Mouse (Mus musculus) cerebellum, adult 18-20 months (tissue): ENCODE data around the gene Hrg.
"Not testable (repeated sequence)": the region's sequence is repeated elsewhere in the genome, so short reads cannot be mapped to it uniquely, and the experiment has no call there.

Experiments
- DNase-seq, 2 experiments: peaks; one replicate each; pipeline ENCODE4 v3.0.0; 2021

The Hrg gene

GRCm38 (mm10) chr16:22950840-22951395 is at the start of gene Hrg:
TSS of gene Hrg (plus strand) at chr16:22951072.
- no peak for DNase-seq

GRCm38 (mm10) chr16:22901326-22901725 is 49.5 kb upstream of the Hrg start:
- DNase-seq, result no peak

DNA sequence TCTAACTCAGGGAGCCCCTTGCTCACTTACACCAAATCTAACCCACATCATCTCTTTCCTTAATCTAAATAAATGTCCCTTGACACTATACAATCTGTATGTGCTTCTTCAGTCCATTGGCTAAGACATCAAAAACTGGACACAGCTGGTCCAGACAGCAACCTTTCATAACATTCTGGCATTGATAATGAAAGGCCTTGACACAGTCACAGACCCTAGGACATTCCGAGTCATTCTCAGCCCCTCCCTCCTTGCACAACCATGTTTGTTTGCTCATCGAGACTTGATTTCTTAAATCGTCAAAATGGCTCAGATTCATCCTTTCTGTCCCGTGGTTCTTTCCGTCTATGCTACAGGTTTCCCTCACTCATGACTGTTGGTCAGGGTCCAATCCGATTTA is 41.6 kb upstream of the Hrg start:
- no peak for DNase-seq

DNA sequence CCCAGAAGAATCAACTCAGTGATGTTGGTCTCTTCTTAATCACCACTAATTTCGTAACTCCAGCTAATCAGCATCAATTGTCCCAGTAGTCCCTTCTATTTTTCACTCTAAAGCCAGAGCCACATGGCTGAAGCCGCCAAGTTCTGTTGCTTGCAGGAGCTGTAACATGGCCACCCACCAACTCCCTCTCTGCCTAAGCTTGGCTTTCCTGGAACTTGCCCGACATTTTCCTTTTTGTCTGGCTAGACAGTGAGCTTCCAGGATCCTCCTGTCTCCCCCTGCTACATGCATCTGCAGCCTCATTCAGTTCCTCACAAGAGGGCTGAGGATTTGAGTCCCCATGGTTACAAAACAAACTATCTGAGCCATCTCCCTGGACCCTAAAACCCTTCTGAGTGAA is 38.9 kb upstream of the Hrg start:
- no peak for DNase-seq

- no peak for DNase-seq
Observed at GRCm38 (mm10) chr16:22912886-22913285, 38.0 kb upstream of the Hrg start.

DNA sequence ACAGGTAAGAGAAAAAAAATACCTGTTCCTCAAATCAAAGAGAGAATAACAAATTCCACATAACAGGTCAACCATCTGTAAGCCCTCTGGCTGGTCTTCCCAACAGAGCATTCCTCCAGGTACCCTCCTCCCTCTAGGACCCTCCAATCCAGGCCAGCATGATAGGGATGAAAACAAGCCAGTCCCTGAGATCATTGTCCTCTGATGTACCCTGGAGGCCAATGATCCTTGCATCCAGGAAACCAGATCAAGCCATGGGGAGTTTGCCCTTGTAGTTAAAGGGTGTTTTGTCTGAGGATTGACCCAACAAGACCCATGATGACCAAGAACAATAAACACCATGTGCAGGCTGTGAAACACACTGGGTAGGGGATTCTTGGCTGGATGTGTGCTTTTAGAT is 36.6 kb upstream of the Hrg start:
- no peak for DNase-seq

- DNase-seq, result no peak
Observed at GRCm38 (mm10) chr16:22918034-22918433, 32.8 kb upstream of the Hrg start, which contains the start of gene Fetub. TSS of gene Fetub (plus strand) at chr16:22918334.

GRCm38 (mm10) chr16:22918664-22919312 is 32.1 kb upstream of the Hrg start:
- no peak for DNase-seq

- no peak for DNase-seq
Observed at GRCm38 (mm10) chr16:22919971-22920854, 30.7 kb upstream of the Hrg start.

DNA sequence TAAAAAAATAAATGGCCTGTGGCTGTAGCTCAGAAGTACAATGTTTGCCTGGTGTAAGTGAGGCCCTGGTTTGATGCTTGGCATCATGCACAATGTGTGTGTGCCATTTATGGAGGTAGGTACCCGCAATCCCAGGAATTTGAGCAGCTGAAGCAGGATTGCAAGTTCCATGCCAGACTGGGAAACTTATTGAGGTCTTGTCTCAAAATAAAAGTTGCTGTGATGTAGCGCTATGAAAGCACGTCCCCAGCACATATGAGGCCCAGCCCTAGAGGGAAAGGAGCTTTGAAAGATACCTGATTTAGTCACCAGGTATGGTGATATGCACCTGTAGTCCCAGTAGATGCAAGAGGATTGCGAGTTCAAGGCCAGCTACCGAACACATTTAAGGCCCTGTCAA is 29.1 kb upstream of the Hrg start:
- DNase-seq, result no peak

GRCm38 (mm10) chr16:22922433-22922832 is 28.4 kb upstream of the Hrg start:
- DNase-seq, result no peak

- no peak for DNase-seq
Observed at GRCm38 (mm10) chr16:22929575-22929974, 21.3 kb upstream of the Hrg start.

- no peak for DNase-seq
Observed at GRCm38 (mm10) chr16:22931431-22932200, 19.3 kb upstream of the Hrg start.

- DNase-seq, result no peak
Observed at GRCm38 (mm10) chr16:22937631-22938030, 13.2 kb upstream of the Hrg start.

- DNase-seq, result no peak
Observed at GRCm38 (mm10) chr16:22938541-22938940, 12.3 kb upstream of the Hrg start.

DNA sequence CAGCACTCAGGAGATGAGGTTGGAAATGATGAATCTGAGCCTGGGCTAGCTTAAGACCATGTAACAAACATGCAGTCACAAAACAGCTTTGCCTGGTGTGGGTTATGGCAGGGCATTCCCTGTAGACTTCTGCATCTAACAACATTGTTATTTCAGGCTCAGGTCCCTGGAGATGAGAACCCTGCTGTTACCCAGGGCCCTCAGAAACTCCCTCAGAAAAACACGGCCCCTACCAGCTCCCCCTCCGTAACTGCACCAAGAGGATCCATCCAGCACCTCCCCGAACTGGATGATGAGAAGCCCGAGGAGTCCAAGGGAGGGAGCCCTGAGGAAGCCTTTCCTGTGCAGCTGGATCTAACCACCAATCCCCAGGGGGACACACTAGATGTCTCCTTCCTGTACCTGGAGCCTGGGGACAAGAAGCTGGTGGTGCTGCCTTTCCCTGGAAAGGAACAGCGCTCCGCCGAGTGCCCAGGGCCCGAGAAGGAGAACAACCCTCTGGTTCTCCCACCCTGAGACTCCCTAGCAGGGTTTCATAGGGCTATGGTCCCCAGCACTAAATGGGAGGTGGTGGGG is 11.7 kb upstream of the Hrg start:
- no peak for DNase-seq

DNA sequence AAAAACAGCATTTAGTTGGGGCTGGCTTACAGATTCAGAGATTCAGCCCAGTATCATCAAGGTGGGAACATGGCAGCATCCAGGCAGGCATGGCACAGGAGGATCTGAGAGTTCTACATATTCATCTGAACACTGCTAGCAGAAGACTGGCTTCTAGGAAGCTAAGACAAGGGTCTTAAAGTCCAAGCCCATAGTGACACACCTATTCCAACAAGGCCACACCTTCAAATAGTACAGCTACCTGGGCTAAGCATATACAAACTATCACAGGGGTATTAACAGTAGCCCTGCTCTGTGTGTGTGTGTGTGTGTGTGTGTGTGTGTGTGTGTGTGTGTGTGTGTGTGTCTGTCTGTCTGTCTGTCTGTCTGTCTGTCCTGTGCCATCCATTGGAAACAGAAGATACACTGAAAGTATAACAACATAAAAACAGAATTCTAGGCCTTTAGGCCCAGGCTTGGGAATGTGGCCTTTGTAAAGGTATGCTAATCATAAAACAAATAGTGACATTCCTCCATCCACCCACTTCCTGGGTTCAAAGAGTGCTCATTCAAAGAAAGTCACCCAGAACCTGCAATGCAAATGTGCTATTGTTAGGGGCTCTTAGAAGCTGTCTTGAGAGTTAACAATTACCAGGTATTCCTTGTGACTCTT is 8.9 kb upstream of the Hrg start:
- DNase-seq, result not testable (repeated sequence)

- DNase-seq, result no peak
Observed at GRCm38 (mm10) chr16:22947371-22947770, 3.5 kb upstream of the Hrg start.

DNA sequence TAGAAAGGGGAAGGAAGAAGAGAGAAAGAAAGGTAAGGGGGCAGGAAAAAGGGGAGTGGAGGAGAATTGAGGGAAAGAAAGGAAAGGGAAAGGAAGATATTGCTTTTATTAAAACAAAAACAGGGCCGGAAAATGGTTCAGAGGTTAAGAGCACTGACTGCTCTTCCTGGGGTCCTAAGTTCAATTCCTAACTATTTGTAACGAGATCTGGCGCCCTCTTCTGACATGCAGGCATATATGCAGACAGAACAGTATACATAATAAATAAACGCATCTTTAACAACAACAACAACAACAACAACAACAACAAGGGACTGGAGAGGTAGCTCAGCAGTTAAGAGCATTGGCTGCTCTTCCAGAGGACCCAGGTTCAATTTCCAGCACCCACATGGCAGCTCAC is 2.2 kb downstream of the Hrg start:
- no peak for DNase-seq

- no peak for DNase-seq
Observed at GRCm38 (mm10) chr16:22955397-22956084, 4.7 kb downstream of the Hrg start.

GRCm38 (mm10) chr16:22956085-22956439 is 5.2 kb downstream of the Hrg start:
- no peak for DNase-seq

GRCm38 (mm10) chr16:22961073-22961472 is 10.2 kb downstream of the Hrg start:
- no peak for DNase-seq
